Mouse (Mus musculus): ENCODE data around the gene Bnc2.

DNA sequence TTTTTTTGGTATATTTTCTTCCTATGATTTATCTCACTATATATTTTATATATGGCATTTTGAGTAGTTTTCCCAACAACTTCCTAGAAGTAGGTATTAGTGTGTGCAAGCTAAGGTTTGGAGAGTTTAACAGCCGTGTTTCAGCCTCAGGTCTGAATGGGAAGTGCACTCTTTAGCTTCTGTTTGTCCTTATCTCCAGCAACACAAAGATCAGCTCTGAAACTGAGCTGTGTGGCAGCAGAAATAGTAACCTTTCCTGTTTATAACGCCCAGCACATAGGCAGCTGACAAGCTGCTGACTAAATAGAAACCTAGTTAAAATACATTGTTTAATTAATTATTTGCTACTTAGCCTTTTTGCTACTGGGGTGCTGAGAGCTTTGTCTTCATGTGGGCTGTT lies 353.5 kb downstream of the Bnc2 start:
- TF ChIP-seq POLR2A (IDR thresholded peaks at IDR 0.05; ENCODE audit: borderline replicate concordance, low read depth, low read length): no peak
- TF ChIP-seq CTCF (IDR thresholded peaks at IDR 0.05; ENCODE audit: low read depth, low read length): no peak
